Comparison of ENCODE assay signal across 8 mouse cellular contexts in genomic region chr6:108571042-108571590, GRCm38 (mm10).
DNase-seq lines count a peak whose midpoint lies in the region; ATAC-seq and TF ChIP-seq lines count a peak whose summit lies in the region.

No protein-coding gene starts in this region.

- no peak for TF ChIP-seq POLR2A in kidney, adult 2 months (IDR thresholded peaks at IDR 0.05; ENCODE audit: low read depth, low read length)
- no peak for TF ChIP-seq POLR2A in limb, embryonic 14.5 days (IDR thresholded peaks at IDR 0.05; ENCODE audit: borderline replicate concordance, extremely low read depth, insufficient read depth, insufficient read length)

- H3K4me2 ChIP-seq in limb, embryonic 14.5 days (replicated peaks; ENCODE audit: low read depth, low read length, severe bottlenecking) = peak overlapping the region; percentile 63
- peak overlapping the region; percentile 83 for H3K4me2 ChIP-seq in midbrain, embryonic 16.5 days (ENCODE audit: low read length)

- peak overlapping the region; percentile 43; the same call in 1 of the 2 replicates for H3K9ac ChIP-seq in limb, embryonic 14.5 days (ENCODE audit: low read depth, low read length, severe bottlenecking)
- peak overlapping the region; percentile 58 for H3K9ac ChIP-seq in midbrain, embryonic 16.5 days (ENCODE audit: low read depth, low read length)

- peak overlapping the region; percentile 89 for H3K27ac ChIP-seq in kidney, adult 2 months (ENCODE audit: insufficient read depth, low read depth, low read length)
- peak overlapping the region; percentile 77 for H3K27ac ChIP-seq in limb, embryonic 14.5 days (replicated peaks; ENCODE audit: low read depth, low read length)
- no peak overlapping the region; the same call in 1 of the 2 replicates for H3K27ac ChIP-seq in midbrain, embryonic 16.5 days (ENCODE audit: low read length)

- peaks cover 10% of the 10 kb centered on the region for H3K4me1 ChIP-seq in erythroblast, embryonic 14.5 days (ENCODE audit: control insufficient read depth)
- H3K4me1 ChIP-seq in kidney, adult 2 months (ENCODE audit: control insufficient read depth, insufficient read depth, low read length) = peaks cover 17% of the 10 kb centered on the region
- H3K4me1 ChIP-seq in limb, embryonic 14.5 days (ENCODE audit: control insufficient read depth, insufficient read depth, low read length) = peaks cover 21% of the 10 kb centered on the region
- H3K4me1 ChIP-seq in midbrain, embryonic 16.5 days (ENCODE audit: control insufficient read depth, insufficient read depth, low read length) = peaks cover 7% of the 10 kb centered on the region

- no peak for ATAC-seq in erythroblast, adult 5-6 weeks (replicated peaks; ENCODE audit: low FRiP score, poor library complexity, severe bottlenecking)
- peak; percentile 85 for ATAC-seq in limb, embryonic 14.5 days (ENCODE audit: low FRiP score, low read depth)
- ATAC-seq in midbrain, embryonic 16.5 days = peak; percentile 92

- peak overlapping the region; percentile 37 for H3K4me3 ChIP-seq in erythroblast, embryonic 14.5 days (replicated peaks)
- H3K4me3 ChIP-seq in kidney, adult 2 months (ENCODE audit: insufficient read depth, low read depth, low read length) = peak overlapping the region; percentile 36
- peak overlapping the region; percentile 34 for H3K4me3 ChIP-seq in limb, embryonic 14.5 days (replicated peaks; ENCODE audit: low read length)
- peak overlapping the region; percentile 42 for H3K4me3 ChIP-seq in midbrain, embryonic 16.5 days (ENCODE audit: low read depth, low read length)

- no peaks in the 10 kb centered on the region for H3K36me3 ChIP-seq in erythroblast, embryonic 14.5 days (ENCODE audit: control insufficient read depth)
- H3K36me3 ChIP-seq in kidney, adult 2 months (ENCODE audit: control insufficient read depth, insufficient read depth, low read length) = no peaks in the 10 kb centered on the region
- H3K36me3 ChIP-seq in limb, embryonic 14.5 days (ENCODE audit: control insufficient read depth, insufficient read depth, low read length) = no peaks in the 10 kb centered on the region
- no peaks in the 10 kb centered on the region for H3K36me3 ChIP-seq in midbrain, embryonic 16.5 days (ENCODE audit: control insufficient read depth, insufficient read depth, low read length)

- no peak for TF ChIP-seq CTCF in kidney, adult 2 months (conservative IDR thresholded peaks at IDR 0.05; ENCODE audit: insufficient read depth, insufficient read length, low read depth, low read length)

- H3K27me3 ChIP-seq in erythroblast, embryonic 14.5 days (ENCODE audit: control insufficient read depth) = no peaks in the 10 kb centered on the region
- H3K27me3 ChIP-seq in kidney, adult 2 months (replicated peaks; ENCODE audit: control insufficient read depth, insufficient read depth, low read length) = no peaks in the 10 kb centered on the region
- no peaks in the 10 kb centered on the region for H3K27me3 ChIP-seq in limb, embryonic 14.5 days (ENCODE audit: control insufficient read depth, insufficient read depth, low read length)
- no peaks in the 10 kb centered on the region for H3K27me3 ChIP-seq in midbrain, embryonic 16.5 days (ENCODE audit: control insufficient read depth, insufficient read depth, low read depth, low read length)

- under 1% methylated on average over 21 of the region's 21 CpGs for WGBS in kidney, adult 2 months
- WGBS in limb, embryonic 14.5 days = 2% methylated on average over 21 of the region's 21 CpGs
- WGBS in midbrain, embryonic 16.5 days = 1% methylated on average over 21 of the region's 21 CpGs

- peak; percentile 83 for DNase-seq in embryo, embryonic 9.5 days (ENCODE audit: extremely low spot score)
- DNase-seq in heart, adult 18-20 months = peak; percentile 92 to 95
- peak; percentile 94 for DNase-seq in kidney, adult 2 months
- DNase-seq in limb, embryonic 14.5 days (ENCODE audit: low spot score) = peak; percentile 83
- DNase-seq in spleen, postnatal 4 days (ENCODE audit: low spot score in 2 of 2) = peak; percentile 68 to 78

- H3K9me3 ChIP-seq in erythroblast, embryonic 14.5 days (ENCODE audit: control insufficient read depth, low read length) = no peaks in the 10 kb centered on the region
- H3K9me3 ChIP-seq in limb, embryonic 14.5 days (ENCODE audit: control insufficient read depth, low read length) = no peaks in the 10 kb centered on the region
- no peaks in the 10 kb centered on the region for H3K9me3 ChIP-seq in midbrain, embryonic 16.5 days (replicated peaks; ENCODE audit: control insufficient read depth, low read length, poor library complexity, severe bottlenecking)
